Mouse (Mus musculus) cerebellum, adult 2 months (tissue): Measurements from ENCODE around the gene Btd.

Experiments used
- CTCF ChIP-seq: fragments of 200-500 bp; IDR thresholded peaks from 2 replicates; pipeline ENCODE4 v1.5.1; 2011; ENCODE audit warnings: low read depth, mild to moderate bottlenecking, control low read depth, low read length, moderate library complexity, borderline replicate concordance; ENCODE audit not compliant: insufficient read depth
- POLR2A ChIP-seq: fragments of 200-500 bp; IDR thresholded peaks from 2 replicates; pipeline ENCODE4 v1.6.1; 2011; ENCODE audit warnings: low read length, control low read depth, borderline replicate concordance; ENCODE audit not compliant: insufficient read depth

DNA sequence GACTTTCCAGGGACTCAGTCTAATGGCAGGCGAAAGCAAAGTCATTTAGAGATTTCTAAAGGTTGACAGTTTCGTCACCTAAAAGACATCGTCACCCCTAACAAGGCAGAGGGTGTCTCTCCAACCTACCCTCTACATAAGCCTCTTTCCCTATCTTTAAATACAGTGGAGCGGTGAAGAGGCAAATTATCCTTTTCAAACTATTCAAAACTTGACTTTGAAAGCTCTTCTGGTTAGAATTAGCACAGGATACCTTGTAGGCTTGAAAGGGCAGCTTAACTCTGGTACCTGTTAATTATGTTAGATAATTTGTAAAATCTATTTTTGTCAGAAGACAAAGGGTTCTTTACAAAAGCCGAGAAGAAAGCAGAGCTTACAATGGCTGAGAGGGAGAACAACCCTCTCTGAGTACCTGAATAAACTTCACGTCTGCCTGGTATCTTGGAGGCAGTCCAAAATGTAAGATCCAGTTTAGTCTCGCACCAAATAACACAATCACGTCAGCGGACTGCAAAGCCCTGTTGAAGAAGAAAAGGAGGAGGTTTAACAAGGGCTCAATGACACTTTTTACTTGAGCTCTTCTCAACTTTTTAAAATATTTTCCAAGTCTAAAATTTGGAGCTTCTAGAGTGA, 20.1 kb upstream of the Btd start:
- TF ChIP-seq POLR2A (no peak), CTCF (no peak)
